Mouse (Mus musculus): ENCODE measurements around the gene Hhex.

Gene Hhex

DNA sequence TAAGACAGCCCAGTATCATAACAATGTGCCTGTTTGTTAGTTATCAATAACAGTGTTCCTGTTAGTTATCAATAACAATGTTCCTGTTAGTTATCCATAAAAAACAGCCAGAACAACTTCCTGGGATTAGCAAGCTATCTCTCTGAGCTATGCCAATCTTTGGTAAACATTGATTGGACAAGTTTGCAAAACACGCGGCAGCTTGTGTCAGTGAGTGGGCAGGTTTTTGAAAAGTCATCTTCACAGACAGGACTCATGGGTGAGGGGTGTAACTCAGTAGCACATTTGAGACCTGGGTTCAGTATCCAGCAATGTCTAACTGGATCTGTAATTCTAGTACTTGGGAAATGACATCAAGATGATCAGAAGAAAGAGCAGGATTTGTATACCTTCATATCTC lies 20.9 kb downstream of the Hhex start:
- DNase-seq: no peak

DNA sequence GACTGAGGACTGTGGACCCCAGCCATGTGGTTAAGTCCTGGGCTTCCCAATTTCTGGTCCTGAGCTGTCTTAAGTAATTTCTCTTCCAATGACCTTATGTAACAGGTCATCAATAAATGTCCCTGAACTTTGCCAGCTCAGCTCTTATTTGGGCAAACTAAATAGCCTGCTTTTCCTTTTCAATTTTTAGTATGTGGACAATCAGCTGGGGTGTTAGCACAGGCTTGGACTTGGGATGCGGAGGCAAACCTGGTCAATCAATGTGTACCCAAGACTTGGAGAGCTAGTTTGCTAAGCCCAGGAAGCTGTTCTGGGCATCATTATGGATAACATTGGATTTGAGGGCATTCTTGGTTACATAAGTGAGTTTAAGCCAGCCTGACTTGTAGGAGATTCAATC lies 21.4 kb downstream of the Hhex start:
- DNase-seq: no peak

DNA sequence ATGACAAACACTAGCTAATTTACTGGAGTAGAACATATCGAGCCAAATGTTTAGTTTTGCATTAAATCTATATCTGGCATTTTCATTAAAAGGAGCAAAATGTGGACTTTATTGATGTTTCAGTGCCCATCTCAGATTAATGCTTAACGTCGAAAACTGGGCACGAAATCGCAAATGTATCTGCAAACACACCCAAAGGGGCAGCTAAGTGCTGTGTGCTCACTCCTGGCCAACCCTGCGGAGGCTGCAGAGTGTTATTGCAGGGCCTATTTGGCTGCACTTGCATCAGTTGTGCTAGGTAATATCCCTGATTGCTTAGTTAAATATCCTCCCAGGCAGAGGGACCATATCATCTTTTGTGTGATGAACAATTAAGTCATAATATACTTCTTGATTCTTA lies 23.4 kb downstream of the Hhex start:
- DNase-seq: no peak

DNA sequence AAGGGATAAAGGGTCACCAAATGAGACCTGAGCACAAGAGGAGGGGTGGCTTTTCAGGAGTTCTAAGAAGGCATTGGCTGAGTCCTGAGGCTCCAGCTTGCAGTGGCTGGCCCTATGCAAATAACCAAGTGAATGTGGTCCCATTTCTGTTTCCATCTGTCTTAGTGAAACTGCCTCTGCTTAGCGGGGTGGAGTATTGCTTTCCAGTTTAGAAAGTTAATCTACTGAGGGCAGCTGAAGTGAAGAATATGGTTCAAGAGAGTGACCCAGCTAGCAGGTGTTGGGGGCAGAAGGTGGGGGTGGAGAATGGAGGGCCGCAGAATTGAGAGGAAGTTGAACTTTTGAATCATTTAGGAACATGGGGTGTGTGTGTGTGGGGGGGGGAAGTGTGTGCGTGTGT lies 31.8 kb downstream of the Hhex start:
- no peak for DNase-seq

DNA sequence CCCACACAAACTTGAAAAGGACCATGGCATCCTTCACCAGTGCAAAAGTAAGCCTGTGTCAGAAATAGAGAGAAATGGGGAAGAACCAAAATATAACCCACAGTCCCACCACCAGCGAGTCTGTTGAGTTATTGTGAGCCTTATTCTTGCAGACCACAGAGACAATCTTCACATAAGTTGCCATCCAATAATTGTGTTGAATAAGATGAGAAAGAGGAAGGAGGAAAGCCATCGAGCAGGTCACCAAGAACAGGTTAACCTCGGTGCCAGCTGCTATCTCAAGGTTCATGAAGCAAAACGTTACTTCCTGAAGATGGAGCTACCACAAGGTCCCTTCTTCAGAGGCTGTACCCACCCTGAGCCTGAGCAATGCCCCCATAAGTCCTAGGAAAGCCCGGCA lies 32.4 kb downstream of the Hhex start:
- DNase-seq: no peak

DNA sequence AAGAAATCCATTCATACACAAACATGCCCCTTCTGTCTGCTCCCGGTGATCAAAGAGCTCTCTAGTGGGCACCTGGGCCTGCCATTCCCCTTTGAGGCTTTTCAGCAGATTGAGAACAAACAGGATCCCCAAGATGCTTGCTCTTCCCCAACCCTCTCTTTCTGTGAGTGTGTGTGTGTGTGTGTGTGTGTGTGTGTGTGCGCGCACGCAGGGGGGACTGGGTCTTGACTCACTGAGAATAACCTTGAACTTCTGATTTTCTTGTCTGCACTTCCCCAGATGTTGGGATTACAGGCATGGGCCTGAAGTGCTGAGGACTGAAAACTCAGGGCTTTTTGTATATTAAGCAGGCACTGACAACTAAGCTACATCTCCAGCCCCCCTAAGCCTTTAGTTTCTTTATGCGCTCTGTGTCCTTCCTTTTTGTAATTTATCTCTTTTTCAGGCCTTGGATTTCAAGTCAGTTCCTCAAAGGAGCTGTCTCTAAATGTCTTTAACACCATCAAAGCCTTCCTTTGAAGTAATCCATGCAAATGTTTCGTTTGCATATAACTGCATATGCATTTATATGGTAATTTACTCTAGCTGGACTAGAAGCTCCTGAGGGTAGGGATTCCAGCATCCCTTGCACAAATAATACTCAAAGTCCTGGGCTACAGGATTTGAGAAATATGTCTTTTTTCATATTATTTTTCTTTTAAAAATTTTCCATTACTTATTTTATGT lies 34.4 kb downstream of the Hhex start:
- DNase-seq: no peak

DNA sequence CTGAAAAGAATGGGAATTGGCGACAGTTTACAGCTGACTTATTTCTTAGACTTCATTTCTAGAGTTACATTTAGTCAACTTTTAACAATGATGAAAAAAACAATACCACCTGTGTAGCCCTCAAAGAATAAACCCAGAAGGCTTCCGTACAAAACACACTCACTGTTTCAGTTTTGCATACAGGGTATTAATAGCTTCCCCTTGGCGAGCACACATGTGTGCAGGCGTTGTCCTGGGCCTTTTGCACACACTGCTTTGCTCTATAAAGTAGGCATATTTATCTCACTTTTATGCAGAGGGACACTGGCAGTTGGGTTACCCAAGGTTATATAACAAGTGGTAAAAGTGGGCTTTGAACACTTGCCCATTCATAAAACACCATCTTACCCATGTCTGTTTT lies 37.1 kb downstream of the Hhex start:
- DNase-seq: no peak

DNA sequence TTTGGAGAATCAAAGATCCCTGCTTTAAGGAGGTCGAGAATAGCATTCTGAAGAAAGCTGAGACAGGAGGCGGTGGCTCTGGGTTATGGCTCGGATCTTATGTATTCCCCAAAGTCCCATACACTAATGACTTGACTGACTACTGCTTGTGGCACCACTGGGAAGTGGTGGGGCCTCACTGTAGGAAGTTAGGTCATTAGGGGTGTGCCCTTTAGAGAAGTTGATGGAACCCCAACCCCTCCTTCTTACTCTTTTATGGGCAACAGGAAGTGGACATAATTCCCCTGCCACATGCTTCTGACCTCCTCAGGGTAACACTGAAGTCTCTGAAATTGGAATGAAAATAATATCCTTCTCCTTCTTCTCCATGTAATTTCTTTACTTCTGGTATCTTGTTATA lies 38.0 kb downstream of the Hhex start:
- no peak for DNase-seq

DNA sequence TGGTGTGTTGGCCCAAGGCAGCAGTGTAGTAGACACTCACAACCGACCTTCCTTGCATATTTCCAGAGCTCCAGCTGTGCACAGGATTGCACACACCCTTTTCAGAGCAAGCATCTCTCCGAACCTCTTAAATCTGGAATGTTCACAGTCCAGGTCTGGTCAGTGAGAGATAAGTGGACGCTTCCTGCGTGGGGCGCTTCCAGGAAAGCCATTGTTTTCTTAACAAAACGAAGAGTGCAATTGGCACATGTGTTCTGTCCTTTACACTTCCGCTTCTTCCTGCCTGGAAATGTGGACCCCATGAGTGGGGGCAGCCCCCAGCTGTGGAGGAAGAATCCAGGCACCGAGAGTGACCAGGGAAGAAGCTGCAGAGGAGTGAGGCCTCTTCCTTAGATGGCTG lies 47.1 kb downstream of the Hhex start:
- peak; percentile 23 to 33 for DNase-seq

DNA sequence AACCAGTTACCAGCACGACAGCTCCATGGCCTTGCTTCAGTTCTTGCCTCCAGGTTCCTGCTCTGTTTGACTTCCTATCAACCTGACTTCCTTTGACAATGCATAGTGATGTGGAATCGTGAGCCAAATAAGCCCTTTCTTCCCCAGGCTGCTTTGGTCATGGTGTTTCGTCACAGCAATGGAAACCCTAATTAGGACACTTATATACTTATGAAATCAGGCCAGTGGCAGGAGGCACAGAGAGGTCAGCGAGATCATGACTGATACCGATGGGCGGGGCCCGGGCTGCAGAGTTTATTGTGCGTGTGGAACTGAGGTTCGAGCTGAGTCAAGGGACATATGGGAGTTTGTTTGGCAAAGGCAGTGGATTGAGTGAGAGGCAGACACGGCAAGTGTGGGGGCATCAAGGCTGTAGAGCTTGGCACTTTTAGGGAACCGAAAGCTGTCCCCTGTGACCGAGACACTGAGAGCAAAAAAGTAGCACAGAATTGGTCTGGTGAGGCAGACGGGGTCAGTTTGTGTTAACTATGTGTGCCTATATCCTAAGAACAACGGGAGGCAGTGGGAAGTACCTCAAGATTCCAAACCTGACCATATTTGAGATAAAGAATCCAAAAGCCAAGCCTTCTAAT lies 48.1 kb downstream of the Hhex start:
- DNase-seq: no peak

DNA sequence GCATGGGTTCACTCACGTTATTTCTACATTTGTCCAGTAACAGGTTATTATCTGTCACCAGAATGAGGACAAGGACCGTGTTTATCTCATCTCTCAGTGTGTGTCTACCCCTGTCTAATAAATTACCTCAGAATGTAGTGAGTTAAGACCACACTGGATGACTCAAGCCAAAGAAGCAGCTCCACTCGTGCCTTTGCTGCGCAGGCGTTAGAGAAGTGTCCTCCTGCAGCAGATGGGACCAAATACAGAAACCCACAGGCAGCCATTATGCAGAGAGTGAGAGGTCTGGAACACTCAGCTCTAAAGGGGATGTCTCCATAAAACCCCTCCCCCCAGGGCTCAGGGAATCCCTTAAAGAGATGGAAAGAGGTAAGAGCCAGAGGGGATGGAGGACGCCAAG lies 50.2 kb downstream of the Hhex start:
- no peak for DNase-seq

DNA sequence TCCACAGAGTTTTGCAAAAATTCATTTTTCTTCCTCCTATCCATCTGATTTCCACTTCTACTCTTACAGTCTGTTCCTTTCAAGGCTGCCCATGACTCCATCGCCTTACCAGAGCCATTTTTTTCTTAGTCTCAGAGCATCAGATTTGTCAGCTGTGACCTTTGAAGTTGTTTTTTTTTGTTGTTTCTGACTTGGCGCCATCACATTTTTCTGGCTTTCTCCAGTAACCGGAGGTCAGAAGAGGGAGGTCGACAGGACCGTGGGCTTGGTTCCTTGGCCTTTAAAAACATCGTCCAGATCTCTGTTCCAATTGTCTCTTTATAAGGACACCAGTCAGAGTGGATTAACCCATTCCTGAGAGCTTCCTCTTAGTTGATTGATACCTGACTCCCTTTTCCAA lies 52.2 kb downstream of the Hhex start:
- no peak for DNase-seq

DNA sequence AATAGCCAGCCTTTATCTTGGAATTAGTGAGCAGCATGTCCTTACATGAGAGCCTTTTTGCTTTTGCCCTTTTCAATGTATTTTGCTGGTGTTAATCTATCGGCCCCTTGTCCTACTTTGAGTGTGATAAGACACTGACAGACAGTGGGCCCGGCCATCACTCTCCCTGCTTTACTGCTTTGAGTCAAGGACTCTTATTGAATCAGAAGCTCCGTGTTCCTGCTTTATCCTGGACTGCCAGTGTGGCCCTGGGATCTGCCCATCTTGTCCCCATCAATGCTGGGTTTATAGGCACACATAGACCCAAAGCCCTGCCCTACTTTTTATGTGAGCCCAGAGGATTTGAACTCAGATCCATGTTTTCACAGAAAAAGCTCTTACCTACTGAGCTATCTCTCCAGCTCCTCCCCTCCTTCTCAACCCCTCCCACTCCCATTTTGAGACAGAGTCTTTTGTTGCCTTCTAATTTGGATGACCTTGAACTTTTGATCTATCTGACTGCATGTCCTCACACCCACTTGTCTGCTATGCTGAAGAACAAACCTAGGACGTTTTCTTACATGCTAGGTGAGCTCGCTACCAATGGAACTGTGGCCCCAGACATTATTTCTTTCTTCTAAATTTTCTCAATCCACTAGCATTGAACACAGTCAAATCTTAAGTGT lies 53.3 kb downstream of the Hhex start:
- DNase-seq: no peak

DNA sequence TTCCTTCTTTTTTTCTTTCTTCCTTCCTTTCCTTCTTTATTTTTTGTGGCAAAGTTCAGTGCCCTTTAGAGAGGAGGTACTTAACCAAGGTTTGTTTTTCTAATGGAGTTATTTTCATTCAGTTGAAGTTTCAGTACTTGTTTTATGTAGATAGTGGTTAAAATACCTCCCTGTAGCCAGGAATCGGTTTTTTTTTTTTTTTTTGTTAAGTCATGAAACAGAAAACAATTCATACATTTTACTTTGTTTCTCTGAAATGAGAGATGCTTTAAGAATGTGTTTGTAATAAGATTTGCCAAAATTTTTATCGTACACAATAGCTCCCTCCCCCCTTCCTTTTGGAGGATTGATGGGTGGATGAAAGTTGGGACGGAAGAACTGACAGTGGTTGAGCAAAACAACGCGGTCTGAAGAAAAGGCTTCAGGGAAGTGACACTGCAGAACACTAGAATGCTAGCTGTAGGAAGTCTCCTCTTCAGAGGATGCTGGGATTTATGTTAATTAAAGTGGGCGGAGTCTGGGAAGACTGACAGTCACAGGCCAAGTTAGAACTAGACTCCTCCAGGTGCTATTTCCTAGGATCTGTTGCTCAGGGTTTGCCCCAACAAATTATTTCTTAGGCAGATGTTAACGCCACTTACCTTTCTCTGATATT lies 54.1 kb downstream of the Hhex start:
- DNase-seq: no peak
